Mouse (Mus musculus) cortical plate, adult 2 months (tissue): ENCODE measurements around the gene Pip5kl1.

Experiments
- CTCF ChIP-seq: fragments of 200-500 bp; IDR thresholded peaks from 2 replicates; pipeline ENCODE4 v1.5.1; 2011; ENCODE audit warnings: mild to moderate bottlenecking, control low read depth, low read length; ENCODE audit not compliant: insufficient read depth; ENCODE audit errors: extremely low read depth
- POLR2A ChIP-seq: fragments of 200-500 bp; IDR thresholded peaks from 2 replicates; pipeline ENCODE4 v1.6.1; 2011; ENCODE audit warnings: mild to moderate bottlenecking, low read length, control low read depth; ENCODE audit not compliant: insufficient read depth; ENCODE audit errors: extremely low read depth

DNA sequence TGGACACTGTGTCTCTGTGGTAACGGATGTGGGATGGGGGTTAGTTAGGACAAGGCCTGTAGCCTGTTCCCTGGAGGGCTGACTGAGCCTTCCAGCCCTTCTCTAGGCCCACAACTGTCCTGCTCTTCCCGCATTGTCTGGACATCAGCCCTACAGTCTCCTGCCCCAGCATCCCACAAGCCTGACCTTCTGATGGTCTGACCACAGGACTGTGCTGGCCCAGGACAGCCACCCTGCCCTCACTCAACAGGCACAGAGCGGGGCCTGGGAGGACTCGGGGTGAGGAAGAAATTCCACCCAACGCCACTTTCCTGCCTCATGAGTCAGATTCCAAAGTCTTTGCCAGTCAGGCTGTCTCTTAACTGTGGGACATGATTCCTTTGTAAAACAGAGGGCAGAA lies 23.1 kb downstream of the Pip5kl1 start:
- TF ChIP-seq CTCF (no peak), POLR2A (no peak)
